Mouse (Mus musculus): ENCODE measurements around the gene Usp32.

DNA sequence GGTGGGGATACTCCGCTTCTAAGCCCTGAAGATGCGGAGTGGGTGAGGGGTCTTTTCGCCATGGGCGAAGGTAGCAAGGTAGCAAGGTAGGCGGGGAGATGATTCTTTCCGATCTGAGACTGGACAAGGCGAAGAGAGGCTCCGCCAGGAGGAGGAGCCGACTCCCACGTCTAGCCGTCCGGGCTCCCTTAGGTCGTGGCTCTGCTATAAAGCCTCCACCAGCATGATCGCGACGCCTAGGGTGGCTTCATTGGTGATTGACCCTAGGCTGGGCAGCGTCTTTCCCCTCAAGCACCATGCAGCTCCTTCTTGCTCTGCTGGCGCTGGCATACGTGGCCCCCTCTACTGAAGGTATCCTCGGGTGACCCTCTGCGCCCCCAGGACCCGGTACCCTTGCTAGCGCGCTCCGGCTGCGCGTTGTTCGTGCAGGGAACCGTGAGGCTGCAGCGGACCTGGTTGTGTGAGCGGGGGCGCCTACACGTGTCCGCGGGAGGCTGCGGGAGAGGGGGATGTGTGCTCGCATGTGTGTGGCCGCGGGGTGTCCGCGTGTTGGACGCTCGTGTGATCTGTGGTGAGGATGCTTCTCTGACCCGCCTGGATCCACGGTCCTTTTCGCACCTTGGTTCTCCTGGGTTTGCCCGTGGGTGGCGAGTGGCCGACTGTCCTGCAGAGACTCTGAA lies 182.2 kb downstream of the Usp32 start, which contains the start of gene Car4:
- TF ChIP-seq POLR2A (IDR thresholded peaks at IDR 0.05; ENCODE audit: insufficient read depth, low read length) (no peak), CTCF (IDR thresholded peaks at IDR 0.05; ENCODE audit: low read depth, low read length) (no peak)

All from ES-Bruce4 (cell line).